Mouse (Mus musculus): ENCODE data around the gene Pmpcb. TPM values are rescaled to one million over a fixed set of nuclear protein-coding genes. Genes with fewer than 3 reads are reported as not detected.

Pmpcb gene
- polyA plus RNA-seq, 1 experiment from 2014 or later, result 106 TPM

GRCm38 (mm10) chr5:21784161-21785052, 47.5 kb downstream of the Pmpcb start:
- Histone ChIP-seq H3K4me2 (peak overlapping the region; percentile 91), H3K9me3 (ENCODE audit: control insufficient read depth, low read length) (no peaks in the 10 kb centered on the region), H3K27me3 (ENCODE audit: control insufficient read depth, insufficient read depth, low read length) (no peaks in the 10 kb centered on the region), H3K4me3 (ENCODE audit: low read depth, low read length) (peak overlapping the region; percentile 93), H3K27ac (ENCODE audit: low read depth, low read length) (peak overlapping the region; percentile 54; the same call in 1 of the 2 replicates), H3K4me1 (ENCODE audit: control insufficient read depth, insufficient read depth, low read length) (peaks cover 11% of the 10 kb centered on the region; the same call in 1 of the 2 replicates), H3K9ac (ENCODE audit: low read length) (peak overlapping the region; percentile 67), H3K36me3 (ENCODE audit: control insufficient read depth, insufficient read depth, low read length) (peaks cover 20% of the 10 kb centered on the region)
- WGBS, result 1% methylated on average over 51 of the region's 51 CpGs
- DNase-seq (ENCODE audit: low spot score, missing footprints) (peak; percentile 93), ATAC-seq (ENCODE audit: low FRiP score) (peak; percentile 83)

GRCm38 (mm10) chr5:21785053-21785452, 48.1 kb downstream of the Pmpcb start, which contains the start of the genes Dnajc2 and Psmc2:
Dnajc2 (minus strand) TSS chr5:21785251.
Psmc2 (plus strand) TSS chr5:21785283.
- Histone ChIP-seq H3K4me3 (ENCODE audit: low read depth, low read length) (peak within 1 kb of the TSS; percentile 93), H3K9me3 (ENCODE audit: control insufficient read depth, low read length) (no peaks in the 10 kb centered on the region), H3K4me1 (ENCODE audit: control insufficient read depth, insufficient read depth, low read length) (peaks cover 11% of the 10 kb centered on the region; the same call in 1 of the 2 replicates), H3K4me2 (peak within 1 kb of the TSS; percentile 91), H3K36me3 (ENCODE audit: control insufficient read depth, insufficient read depth, low read length) (peaks cover 14% of the 10 kb centered on the region), H3K27me3 (ENCODE audit: control insufficient read depth, insufficient read depth, low read length) (no peaks in the 10 kb centered on the region), H3K27ac (ENCODE audit: low read depth, low read length) (peak within 1 kb of the TSS; percentile 54), H3K9ac (ENCODE audit: low read length) (peak within 1 kb of the TSS; percentile 67)
- peak; percentile 96 for ATAC-seq (ENCODE audit: low FRiP score)
- DNase-seq (ENCODE audit: low spot score, missing footprints), result peak; percentile 98
- whole genome bisulfite sequencing, result 0% methylated on average over 37 of the region's 37 CpGs

- Histone ChIP-seq H3K4me1 (ENCODE audit: control insufficient read depth, insufficient read depth, low read length) (peaks cover 11% of the 10 kb centered on the region; the same call in 1 of the 2 replicates), H3K4me2 (no peak overlapping the region), H3K27ac (ENCODE audit: low read depth, low read length) (no peak overlapping the region), H3K4me3 (ENCODE audit: low read depth, low read length) (no peak overlapping the region; the same call in 1 of the 2 replicates), H3K9me3 (ENCODE audit: control insufficient read depth, low read length) (no peaks in the 10 kb centered on the region), H3K36me3 (ENCODE audit: control insufficient read depth, insufficient read depth, low read length) (peaks cover 14% of the 10 kb centered on the region), H3K27me3 (ENCODE audit: control insufficient read depth, insufficient read depth, low read length) (no peaks in the 10 kb centered on the region), H3K9ac (ENCODE audit: low read length) (no peak overlapping the region)
- ATAC-seq (ENCODE audit: low FRiP score), result no peak
- no peak for DNase-seq (ENCODE audit: low spot score, missing footprints)
- 75% methylated on average over 7 of the region's 7 CpGs for WGBS
Observed at GRCm38 (mm10) chr5:21785776-21786175, 48.8 kb downstream of the Pmpcb start.

GRCm38 (mm10) chr5:21786258-21787185, 49.6 kb downstream of the Pmpcb start:
- H3K9me3 ChIP-seq (ENCODE audit: control insufficient read depth, low read length), result no peaks in the 10 kb centered on the region
- ATAC-seq (ENCODE audit: low FRiP score) (peak; percentile 81), DNase-seq (ENCODE audit: low spot score, missing footprints) (peak; percentile 99)
- peak overlapping the region; percentile 66 for H3K4me3 ChIP-seq (ENCODE audit: low read depth, low read length)
- peak overlapping the region; percentile 80 for H3K9ac ChIP-seq (ENCODE audit: low read length)
- peaks cover 11% of the 10 kb centered on the region; the same call in 1 of the 2 replicates for H3K4me1 ChIP-seq (ENCODE audit: control insufficient read depth, insufficient read depth, low read length)
- peak overlapping the region; percentile 32 for H3K27ac ChIP-seq (ENCODE audit: low read depth, low read length)
- H3K36me3 ChIP-seq (ENCODE audit: control insufficient read depth, insufficient read depth, low read length), result peaks cover 7% of the 10 kb centered on the region; the same call in 1 of the 2 replicates
- WGBS, result 3% methylated on average over 48 of the region's 51 CpGs
- peak overlapping the region; percentile 77 for H3K4me2 ChIP-seq
- no peaks in the 10 kb centered on the region for H3K27me3 ChIP-seq (ENCODE audit: control insufficient read depth, insufficient read depth, low read length)

- DNase-seq (ENCODE audit: low spot score, missing footprints) (no peak), ATAC-seq (ENCODE audit: low FRiP score) (no peak)
- Histone ChIP-seq H3K27me3 (ENCODE audit: control insufficient read depth, insufficient read depth, low read length) (no peaks in the 10 kb centered on the region), H3K4me3 (ENCODE audit: low read depth, low read length) (peak overlapping the region; percentile 66), H3K4me2 (peak overlapping the region; percentile 77), H3K36me3 (ENCODE audit: control insufficient read depth, insufficient read depth, low read length) (peaks cover 2% of the 10 kb centered on the region; the same call in 1 of the 2 replicates), H3K27ac (ENCODE audit: low read depth, low read length) (no peak overlapping the region), H3K9ac (ENCODE audit: low read length) (peak overlapping the region; percentile 80), H3K9me3 (ENCODE audit: control insufficient read depth, low read length) (no peaks in the 10 kb centered on the region), H3K4me1 (ENCODE audit: control insufficient read depth, insufficient read depth, low read length) (peaks cover 11% of the 10 kb centered on the region; the same call in 1 of the 2 replicates)
- WGBS, result 40% methylated on average over 11 of the region's 11 CpGs
Observed at GRCm38 (mm10) chr5:21787186-21788105, 50.5 kb downstream of the Pmpcb start.

GRCm38 (mm10) chr5:21789061-21789460, 52.1 kb downstream of the Pmpcb start:
- Histone ChIP-seq H3K9ac (ENCODE audit: low read length) (no peak overlapping the region), H3K4me2 (no peak overlapping the region), H3K27ac (ENCODE audit: low read depth, low read length) (no peak overlapping the region), H3K4me3 (ENCODE audit: low read depth, low read length) (no peak overlapping the region), H3K27me3 (ENCODE audit: control insufficient read depth, insufficient read depth, low read length) (no peaks in the 10 kb centered on the region), H3K9me3 (ENCODE audit: control insufficient read depth, low read length) (no peaks in the 10 kb centered on the region), H3K36me3 (ENCODE audit: control insufficient read depth, insufficient read depth, low read length) (0 out of 2 replicates have a peak, but pooled peaks cover 2% of the 10 kb centered on the region), H3K4me1 (ENCODE audit: control insufficient read depth, insufficient read depth, low read length) (peaks cover 9% of the 10 kb centered on the region; the same call in 1 of the 2 replicates)
- no peak for ATAC-seq (ENCODE audit: low FRiP score)
- WGBS, result 82% methylated on average over 5 of the region's 5 CpGs
- no peak for DNase-seq (ENCODE audit: low spot score, missing footprints)

GRCm38 (mm10) chr5:21792166-21792565, 55.2 kb downstream of the Pmpcb start:
- H3K27me3 ChIP-seq (ENCODE audit: control insufficient read depth, insufficient read depth, low read length), result no peaks in the 10 kb centered on the region
- no peaks in the 10 kb centered on the region for H3K9me3 ChIP-seq (ENCODE audit: control insufficient read depth, low read length)
- no peak overlapping the region for H3K4me3 ChIP-seq (ENCODE audit: low read depth, low read length)
- H3K9ac ChIP-seq (ENCODE audit: low read length), result no peak overlapping the region
- ATAC-seq (ENCODE audit: low FRiP score) (no peak), DNase-seq (ENCODE audit: low spot score, missing footprints) (peak; percentile 28)
- peaks cover 4% of the 10 kb centered on the region; the same call in 1 of the 2 replicates for H3K36me3 ChIP-seq (ENCODE audit: control insufficient read depth, insufficient read depth, low read length)
- H3K4me2 ChIP-seq, result no peak overlapping the region
- peaks cover 8% of the 10 kb centered on the region; the same call in 1 of the 2 replicates for H3K4me1 ChIP-seq (ENCODE audit: control insufficient read depth, insufficient read depth, low read length)
- H3K27ac ChIP-seq (ENCODE audit: low read depth, low read length), result no peak overlapping the region

- no peaks in the 10 kb centered on the region for H3K9me3 ChIP-seq (ENCODE audit: control insufficient read depth, low read length)
- no peaks in the 10 kb centered on the region for H3K4me1 ChIP-seq (ENCODE audit: control insufficient read depth, insufficient read depth, low read length)
- H3K27ac ChIP-seq (ENCODE audit: low read depth, low read length), result no peak overlapping the region
- no peak overlapping the region for H3K4me2 ChIP-seq
- peaks cover 16% of the 10 kb centered on the region; the same call in 1 of the 2 replicates for H3K36me3 ChIP-seq (ENCODE audit: control insufficient read depth, insufficient read depth, low read length)
- no peak overlapping the region for H3K9ac ChIP-seq (ENCODE audit: low read length)
- no peaks in the 10 kb centered on the region for H3K27me3 ChIP-seq (ENCODE audit: control insufficient read depth, insufficient read depth, low read length)
- H3K4me3 ChIP-seq (ENCODE audit: low read depth, low read length), result no peak overlapping the region
- DNase-seq (ENCODE audit: low spot score, missing footprints) (no peak), ATAC-seq (ENCODE audit: low FRiP score) (no peak)
- WGBS, result 93% methylated on average over 9 of the region's 9 CpGs
Observed at GRCm38 (mm10) chr5:21802907-21803306, 66.0 kb downstream of the Pmpcb start.

Measured in midbrain, embryonic 11.5 days (tissue).